Mouse (Mus musculus): Measurements from ENCODE around the gene Ibtk.

Gene Ibtk

DNA sequence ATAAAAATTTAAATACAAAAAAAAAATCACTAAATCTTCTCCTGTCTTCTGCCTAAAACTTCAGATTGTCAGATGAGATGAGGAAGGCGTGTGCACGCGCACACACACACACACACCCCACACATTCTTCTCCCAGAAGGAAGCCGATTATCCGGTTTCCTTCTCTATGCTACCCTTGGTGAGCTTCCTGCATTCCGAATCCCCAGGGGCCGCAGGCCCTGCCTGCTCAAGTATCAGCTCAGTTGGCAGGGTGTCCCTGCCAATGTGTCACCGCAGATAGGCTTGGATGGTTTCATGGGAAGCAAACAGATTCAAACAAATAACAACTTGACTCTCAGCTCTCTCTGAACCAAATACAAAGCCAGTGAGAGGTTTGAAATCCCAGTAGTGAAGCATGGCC is 86.0 kb downstream of the Ibtk start:
- no peak for TF ChIP-seq GATA4 (IDR thresholded peaks at IDR 0.05; ENCODE audit: insufficient replicate concordance, low read length)

DNA sequence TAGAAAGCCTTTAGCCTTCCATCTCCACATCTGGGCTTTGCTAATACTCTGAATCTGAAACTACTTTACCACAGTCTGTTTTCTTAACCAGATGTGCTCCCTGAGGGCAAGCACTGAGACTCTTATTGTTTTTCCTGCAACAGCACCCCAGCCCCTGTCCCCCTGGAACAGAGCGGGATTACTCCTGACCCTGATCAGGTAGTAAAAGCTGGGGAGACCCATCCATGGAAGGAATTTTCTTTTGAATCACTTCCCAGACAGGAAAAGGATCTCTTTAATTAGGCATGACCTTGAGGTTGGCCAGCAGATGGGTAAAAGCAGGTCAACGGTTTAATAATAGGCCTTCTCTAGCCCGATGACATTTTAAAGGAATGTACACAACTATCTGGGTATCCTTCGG is 95.7 kb downstream of the Ibtk start:
- no peak for TF ChIP-seq GATA4 (IDR thresholded peaks at IDR 0.05; ENCODE audit: insufficient replicate concordance, low read length)

DNA sequence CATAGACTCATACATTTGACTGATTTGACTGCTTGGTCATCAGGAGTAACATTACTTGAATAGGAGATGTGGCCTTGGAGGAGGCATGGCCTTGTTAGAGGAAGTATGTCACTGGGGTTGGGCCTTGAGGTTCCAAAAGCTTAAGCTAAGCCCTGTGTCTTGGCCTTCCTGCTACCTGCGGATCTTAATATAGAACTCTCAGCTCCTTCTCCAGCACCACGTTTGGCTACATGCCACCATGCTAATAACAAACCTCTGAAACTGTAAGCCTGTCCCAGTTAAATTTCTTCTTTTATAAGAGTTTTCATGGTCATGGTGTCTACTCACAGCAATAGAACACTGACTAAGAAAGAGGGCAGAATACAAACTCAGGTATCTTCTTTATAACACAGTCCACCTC is 110.9 kb downstream of the Ibtk start:
- no peak for TF ChIP-seq GATA4 (IDR thresholded peaks at IDR 0.05; ENCODE audit: insufficient replicate concordance, low read length)
